Mouse (Mus musculus) layer of hippocampus, adult 18-20 months (tissue): ENCODE data around the gene Mmp27. TPM values are rescaled to one million over a fixed set of nuclear protein-coding genes. Genes with fewer than 3 reads are reported as not detected.

ENCODE experiments used
- DNase-seq, 2 experiments: peaks; one replicate each; pipeline ENCODE4 v3.0.0; 2022; ENCODE audit warnings: low spot score in 2 of 2
- long read RNA-seq: library from polyadenylated mRNA; stranded (forward); transcript quantifications from one replicate; pipeline ENCODE4 v2.0.0, GENCODE M21; 2021
- total RNA-seq, 2 experiments: library from RNA; stranded (reverse); gene quantifications; 2 replicates each; pipeline ENCODE4 v1.2.3; 2021

Gene Mmp27
- not detected for total RNA-seq
- long read RNA-seq, result 0 reads

DNA sequence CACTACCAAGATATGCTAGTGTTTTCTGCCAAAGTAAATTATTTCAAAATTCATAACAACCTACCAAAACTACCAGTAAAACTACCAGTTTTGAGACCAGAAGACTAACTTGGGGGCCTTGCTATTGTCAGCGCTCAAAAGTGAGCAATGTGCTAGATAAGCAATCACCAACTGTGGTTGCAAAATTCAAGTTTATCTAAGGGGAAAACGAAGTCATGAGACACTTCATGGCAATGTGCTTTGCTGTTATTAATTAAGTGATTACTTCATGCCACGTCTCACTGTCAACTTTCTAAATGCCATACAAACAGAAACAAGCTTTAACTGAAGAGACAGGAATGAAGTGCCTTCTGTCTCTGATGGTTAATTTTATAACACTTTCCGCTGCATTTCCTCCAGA lies at the start of gene Mmp27:
Gene Mmp27, plus strand, starts transcription at position 235 of the 400 bp plus-strand sequence.
- no peak for DNase-seq

DNA sequence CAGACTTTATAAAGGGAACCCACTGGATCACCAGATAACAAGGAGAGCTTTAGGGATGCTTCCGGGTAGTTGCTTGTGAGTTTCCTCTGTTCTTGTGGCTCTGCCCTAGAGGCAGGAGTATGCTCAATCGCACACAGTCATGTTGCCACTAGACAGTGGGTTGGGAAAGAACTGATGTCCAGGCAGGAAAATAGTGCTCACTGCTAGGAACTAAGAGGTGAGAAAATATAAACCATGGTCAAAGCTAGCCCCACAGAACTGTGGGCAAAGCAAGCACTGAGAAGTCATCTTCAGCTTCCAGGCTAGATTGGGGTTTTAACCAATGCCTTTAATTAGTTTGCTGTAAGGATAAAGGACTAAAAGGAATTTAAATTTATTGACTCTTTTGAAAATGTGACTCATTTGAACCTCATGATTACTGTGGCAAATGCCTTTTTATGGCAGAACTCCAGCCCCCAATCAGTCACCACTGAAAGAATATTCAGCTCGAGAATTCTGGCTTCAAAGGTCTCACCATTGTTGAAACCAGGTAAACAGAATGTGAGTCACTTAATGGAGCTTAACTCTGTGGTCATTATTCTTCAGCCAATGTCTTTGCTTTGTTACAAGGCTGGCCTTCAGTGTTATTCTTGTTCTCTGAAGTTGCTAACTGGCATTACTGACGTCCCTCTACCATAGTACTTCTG lies 44.8 kb upstream of the Mmp27 start:
- no peak for DNase-seq

DNA sequence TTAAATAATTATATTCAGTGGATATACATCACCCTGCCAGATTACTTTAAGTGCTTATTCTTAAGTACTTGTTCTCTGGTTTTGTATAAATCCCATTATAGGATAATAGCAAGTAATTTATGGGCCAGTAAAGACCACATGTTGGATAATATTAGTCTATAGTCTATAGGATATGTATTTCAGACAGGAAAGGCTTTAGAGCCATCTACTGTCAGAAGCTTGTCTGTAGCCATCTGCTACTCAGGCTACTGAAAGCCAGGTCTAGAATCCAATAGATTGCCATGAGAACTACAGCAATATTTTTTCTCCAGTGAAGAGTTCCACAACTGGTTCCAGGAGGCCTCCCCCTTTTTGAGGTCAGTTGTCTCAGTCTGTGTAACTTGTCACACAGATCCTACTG lies 28.4 kb upstream of the Mmp27 start:
- DNase-seq, result no peak

DNA sequence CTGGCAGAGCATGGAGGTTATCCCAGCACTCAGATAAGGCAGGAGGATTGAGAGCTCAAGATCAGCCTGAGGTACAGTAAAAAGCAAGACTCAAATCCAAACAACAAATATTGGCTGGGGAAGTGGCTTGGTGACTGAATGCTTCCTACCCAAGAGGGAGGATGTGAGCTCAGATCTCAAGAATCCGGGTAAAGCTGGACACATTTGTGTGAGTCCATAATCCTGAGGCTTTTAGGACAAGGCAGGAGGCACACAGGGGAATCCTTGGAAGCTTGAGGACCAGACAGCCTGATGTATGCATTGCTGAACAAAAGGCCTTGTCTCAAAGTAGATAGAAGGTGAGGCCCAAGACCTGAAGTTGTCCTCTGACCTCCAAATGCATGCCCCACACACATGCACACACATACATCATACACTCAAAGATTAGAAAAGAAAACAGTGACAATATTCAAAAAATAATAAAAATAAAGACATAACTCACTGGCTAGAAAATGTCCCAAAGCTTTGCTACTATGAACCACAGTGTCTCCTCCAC lies 26.2 kb upstream of the Mmp27 start:
- no peak for DNase-seq

DNA sequence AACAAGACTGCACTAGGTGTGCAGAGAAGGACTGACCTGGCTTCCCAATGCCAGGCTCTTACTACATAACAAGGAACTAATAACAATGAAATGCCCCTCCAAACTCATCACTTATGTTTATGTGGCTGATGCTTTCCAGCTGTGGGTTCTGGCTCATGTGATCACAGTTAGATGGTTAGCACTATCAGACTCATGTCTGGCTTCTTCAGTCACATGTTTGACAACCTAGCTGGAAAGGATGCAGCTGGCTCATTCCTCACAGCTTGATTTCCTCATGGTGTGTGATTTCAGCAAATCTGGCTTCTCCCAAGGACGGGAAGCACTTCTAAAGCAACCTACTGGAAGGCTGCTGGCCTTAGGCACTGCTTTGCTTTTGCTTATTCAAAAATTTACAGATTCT lies 25.7 kb upstream of the Mmp27 start:
- no peak for DNase-seq

DNA sequence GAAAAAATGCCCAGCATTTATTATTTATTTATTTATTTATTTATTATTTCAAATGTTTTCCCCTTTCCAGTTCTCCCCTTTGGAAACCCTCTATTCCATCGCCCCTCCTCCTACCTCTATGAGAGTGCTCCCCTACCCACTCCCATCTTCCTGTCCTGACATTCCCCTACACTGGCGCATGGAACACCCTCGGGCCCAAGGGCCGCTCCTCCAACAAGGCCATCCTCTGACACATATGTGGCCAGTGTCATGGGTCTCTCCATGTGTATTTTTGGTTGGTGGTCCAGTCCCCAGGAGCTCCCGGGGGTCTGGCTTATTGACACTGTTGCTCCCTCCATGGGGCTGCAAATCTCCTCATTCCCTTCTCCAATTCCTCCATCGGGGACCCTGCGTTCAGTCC lies 25.3 kb upstream of the Mmp27 start:
- no peak for DNase-seq

DNA sequence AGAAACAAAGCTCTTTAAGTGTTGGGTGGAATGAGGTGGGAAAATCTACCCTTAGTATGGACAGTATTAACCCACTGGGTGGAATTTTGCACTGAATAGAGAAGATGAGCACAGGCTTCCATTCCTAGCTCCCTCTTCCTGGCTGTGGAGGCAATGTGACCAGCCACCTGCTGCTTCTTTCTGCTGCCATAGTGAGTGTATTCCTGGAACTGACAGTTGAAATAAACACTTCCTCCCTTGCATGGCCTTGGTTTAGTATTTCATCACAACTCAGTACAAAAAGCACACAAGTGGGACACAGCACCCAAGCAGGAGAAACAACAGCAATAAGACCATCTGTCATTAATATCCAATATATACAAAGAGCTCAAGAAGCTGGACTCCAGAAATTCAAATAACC lies 19.3 kb upstream of the Mmp27 start:
- no peak for DNase-seq

DNA sequence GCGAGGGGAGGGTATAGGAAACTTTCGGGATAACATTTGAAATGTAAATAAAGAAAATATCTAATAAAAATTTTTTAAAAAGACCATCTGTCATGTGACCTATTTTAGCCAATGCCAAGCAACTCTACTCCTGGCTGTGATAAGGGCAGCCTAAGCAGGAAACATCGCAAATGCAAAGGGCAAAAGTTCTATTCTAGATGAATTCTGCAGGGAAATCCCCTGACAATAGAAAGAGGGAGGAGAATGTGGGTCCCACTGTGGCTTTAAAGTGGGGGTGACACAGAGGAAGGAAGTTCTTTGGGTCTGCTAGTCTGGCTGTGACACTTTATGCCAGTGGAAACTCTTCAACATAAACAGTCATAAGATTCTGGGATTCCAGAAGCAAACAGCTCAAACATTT lies 17.7 kb upstream of the Mmp27 start:
- no peak for DNase-seq

DNA sequence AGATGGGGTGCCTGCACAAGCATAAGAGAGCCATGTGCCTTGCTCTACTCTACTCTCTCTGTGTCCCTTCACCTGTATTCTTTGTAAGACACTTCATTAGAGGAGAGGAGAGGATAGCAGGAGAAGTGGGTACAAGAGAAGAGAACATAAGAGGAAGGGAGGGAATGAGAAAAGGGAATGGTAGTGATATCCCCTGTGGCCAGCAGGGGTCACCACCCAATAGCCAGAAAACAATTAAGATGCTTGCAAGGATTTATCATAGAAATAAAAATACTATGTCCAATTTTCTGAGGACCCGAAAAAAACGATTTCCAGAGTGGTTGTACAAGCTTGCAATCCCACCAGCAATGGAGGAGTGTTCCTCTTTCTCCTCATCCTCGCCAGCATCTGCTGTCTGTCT lies 16.8 kb upstream of the Mmp27 start:
- peak in 1 of 2 experiments; percentile 24 for DNase-seq

DNA sequence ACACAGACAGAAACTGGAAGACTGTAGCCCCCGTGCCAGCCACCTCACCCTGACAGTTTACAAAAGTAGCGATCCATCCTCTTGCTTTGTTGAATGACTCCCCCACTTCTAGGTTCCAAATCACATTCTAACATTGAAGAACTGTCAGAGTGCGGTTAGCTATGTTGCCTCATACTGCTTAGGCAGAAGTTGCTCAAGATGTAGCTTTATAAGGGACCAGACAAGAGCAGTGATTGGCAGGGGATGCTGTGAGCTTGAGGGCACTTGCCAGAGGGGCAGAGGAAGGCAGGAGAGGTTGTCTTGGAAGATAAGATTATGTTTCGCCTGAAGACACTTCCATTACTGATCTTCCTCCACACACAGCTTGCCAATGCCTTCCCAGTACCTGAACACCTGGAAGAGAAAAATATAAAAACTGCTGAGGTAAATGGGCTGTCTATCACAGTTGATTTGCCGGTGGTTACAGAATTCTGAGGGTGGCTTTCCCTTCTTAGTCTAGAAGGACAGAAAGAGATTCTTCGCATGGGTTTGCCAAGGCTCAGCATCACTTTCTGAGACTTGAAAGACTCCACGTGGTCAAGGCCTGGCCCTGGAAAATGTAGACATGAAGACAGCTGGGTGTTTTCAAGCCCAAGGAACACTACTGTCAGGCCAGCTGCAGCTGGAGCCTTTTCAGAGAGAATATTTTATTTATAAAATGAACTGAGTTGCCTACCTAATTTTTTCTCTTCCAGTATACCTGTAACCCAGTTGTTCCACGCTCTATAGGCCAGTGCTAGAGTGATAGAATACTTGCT lies 12.8 kb upstream of the Mmp27 start, which contains the start of gene Mmp8:
Gene Mmp8, plus strand, starts transcription at position 236 of the 797 bp plus-strand sequence.
- no peak for DNase-seq

DNA sequence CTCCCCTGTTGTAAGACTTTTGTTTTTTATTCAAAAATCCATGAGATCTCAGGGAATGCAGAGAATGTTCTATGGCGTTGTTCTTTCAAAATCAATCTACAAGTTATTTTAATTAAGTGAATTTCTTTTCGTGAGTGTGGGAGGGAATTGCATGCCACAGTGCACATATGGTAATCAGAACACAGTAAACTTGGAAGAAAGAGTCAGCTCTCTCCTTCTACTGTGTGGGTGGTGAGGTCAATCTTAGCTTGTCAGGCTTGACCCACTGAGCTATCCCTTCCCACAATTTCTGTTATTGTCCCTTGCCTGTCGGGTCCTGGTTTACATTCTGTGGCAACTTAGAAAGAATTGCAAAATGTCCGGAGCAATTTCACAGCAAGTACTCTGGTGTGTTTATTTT lies 11.2 kb upstream of the Mmp27 start:
- DNase-seq, result no peak

DNA sequence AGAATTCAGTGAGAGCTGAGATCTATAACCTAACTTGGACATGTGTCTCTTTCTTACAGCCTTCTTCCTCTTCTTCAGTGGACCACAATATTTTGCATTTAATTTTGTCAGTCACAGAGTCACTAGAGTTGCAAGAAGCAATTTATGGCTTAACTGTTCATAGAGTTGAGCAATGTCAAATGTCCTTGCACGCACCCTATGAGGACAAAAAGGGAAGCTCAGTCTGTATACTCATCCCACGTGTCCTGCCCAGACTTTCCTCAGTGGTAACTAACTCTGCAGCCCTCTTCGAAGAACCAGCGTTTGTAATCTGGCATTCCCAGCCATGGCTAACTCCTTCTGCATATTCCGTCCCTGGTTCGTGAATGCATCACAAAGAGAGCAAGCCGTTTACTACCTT lies 3.8 kb upstream of the Mmp27 start:
- DNase-seq, result no peak

DNA sequence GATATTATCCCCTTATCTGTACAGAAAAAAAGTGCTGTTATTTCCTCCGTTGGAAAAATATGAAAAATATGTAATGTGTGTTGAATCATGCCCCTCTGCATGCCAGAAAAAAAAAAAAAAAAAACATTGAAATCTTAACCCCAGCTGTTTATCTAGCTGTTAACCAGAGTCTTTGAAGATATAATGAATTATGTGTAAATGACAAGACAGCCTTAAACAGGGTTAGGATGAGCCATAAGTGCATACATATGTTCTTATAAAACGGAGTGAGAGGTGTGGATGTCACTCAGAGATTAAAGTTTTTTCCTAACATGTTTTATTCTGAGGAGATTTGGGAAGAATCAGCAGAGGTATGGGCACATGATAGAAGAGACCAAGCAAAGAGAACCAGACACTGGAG lies 3.3 kb upstream of the Mmp27 start:
- no peak for DNase-seq

DNA sequence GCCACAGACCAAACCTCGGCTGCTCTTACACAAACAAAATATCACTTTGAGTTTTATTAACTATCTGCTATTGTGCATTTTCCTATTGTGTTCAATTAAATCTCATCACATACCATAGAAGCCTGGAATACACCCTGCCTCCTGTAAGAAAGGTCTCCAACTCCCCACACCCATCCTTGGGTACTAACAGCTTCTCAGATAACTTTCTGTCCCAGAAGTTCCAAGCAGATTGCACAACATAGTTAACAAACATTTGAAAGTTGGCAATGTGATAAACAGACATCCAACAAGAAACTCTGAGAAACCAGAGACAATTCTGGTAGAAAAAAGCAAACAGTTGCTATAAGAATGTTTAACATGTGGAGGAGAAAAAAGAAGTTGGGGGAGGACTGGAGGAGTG lies 711 bp upstream of the Mmp27 start:
- no peak for DNase-seq

DNA sequence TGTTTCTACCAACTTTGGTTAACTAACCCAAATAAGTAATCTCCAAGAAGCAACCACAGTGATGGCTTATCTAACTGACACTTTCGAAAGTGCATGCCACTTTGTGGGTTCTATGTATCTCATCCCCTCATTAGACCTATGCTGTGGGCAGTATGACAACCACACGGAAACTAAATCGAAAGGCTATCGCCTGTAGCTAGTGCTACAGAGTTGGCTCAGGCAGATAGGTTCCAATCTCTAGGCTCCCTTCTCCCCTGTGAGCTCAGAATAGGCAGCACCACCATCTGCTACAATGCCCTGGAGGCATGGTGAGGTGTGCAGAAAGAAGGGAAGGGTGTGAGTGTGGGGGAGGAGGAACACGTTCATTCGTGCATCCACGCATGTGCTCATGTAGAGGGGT lies 992 bp downstream of the Mmp27 start:
- no peak for DNase-seq

DNA sequence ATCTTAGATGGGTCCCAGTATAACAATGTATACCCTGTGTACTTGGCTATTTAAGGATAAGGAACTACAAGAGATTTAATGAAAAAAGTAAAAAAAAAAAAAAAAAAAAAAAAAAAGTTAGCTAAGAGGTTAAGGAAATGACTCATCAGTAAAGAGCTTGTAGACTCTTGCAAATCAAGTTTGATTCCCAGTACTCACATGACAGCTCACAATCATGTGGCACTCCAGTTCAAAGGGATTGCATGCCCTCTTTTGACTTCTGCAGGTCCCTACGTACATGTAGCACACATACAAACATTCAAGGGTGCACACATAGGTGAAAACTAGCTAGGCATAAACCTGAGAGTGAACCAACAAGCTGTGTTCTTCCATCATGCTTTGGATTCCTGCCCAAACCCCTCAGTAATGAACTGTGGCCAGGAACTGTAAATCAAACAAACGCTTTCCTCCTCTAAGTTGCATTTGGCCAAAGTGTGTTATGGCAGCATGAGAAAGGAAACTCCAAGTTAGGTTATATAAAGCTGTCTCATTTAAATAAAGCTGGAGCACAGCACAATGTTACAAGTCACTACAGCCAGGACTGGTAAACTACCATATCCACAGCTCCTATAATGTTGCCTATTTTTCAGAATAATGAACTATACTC lies 1.6 kb downstream of the Mmp27 start:
- DNase-seq, result no peak

DNA sequence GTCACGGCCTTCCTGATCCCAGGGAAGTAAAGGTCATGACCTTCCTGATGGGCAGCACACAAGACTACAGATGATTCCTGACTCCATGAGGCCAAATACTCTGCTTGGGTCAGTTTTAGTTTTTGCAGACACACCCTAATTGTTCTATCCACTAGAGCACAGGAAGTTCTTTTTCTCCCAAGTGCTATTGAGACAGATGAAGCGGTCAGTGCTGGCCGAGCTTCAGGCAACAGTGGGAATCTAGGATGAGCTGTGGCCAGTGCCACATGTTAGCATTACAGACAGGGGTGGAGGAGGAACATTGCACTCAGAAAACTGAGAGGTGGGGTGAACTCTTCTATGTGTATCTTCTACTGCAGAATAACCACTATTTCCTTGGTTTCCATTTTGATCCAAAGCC lies 4.3 kb downstream of the Mmp27 start:
- DNase-seq, result no peak

DNA sequence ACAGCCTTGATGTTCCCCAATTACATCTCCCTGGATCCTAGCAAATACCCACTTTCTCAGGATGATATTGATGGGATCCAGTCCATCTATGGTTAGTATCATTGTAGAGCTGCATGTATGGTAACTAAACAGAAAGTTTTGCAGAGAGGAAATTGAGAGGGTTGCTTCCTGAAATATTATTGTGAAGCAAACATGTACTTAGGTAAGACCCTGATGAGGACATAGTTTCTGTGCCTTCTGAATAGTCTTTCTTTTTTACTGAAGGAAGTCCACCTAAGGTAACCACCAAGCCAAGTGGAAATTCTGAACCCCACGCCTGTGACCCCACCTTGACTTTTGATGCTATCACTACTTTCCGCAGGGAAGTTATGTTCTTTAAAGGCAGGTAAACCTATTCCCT lies 6.2 kb downstream of the Mmp27 start:
- DNase-seq, result no peak

DNA sequence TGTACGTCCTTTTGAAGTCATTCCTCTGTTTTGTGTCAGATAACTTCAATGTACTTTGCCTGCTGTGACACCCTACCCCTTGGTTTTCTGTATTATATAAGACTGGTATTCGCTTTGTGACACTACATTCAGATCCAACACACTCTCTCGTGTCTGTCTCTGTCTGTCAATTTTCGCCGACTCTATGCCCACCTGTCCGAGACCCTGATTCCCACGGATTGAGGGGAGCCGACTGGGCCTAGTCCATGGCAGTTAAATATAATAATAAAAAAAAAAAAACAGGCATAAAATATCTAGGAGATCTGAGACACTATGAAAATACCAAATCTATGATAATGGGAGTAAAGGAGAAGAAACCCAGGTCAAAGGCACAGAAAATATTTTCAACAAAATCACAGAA lies 18.9 kb downstream of the Mmp27 start:
- DNase-seq, result no peak

DNA sequence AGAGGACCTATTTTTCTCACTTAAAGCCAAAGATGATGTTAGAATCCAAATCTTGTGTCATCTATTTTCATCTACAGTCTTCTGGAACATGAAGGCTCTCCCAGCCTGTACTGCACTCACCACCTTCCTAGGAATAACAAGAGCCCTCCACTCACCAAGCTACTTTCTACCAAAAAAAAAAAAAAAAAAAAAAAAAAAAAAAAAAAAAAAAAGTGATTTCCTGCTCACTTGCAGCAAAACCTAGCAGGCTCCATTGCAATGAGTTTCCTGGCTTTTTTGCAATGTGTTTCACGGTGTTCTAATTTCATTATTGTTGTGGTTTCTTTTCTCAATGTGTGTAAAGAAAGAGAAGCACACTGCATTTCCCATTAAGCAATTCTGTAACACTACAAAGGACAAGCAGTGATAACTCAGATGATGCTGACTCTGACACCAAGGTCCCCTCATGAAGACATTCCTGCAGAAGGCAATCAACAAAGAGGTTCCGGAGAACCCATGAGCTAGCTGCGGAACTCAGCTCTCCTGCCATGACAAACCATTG lies 22.1 kb downstream of the Mmp27 start:
- no peak for DNase-seq

DNA sequence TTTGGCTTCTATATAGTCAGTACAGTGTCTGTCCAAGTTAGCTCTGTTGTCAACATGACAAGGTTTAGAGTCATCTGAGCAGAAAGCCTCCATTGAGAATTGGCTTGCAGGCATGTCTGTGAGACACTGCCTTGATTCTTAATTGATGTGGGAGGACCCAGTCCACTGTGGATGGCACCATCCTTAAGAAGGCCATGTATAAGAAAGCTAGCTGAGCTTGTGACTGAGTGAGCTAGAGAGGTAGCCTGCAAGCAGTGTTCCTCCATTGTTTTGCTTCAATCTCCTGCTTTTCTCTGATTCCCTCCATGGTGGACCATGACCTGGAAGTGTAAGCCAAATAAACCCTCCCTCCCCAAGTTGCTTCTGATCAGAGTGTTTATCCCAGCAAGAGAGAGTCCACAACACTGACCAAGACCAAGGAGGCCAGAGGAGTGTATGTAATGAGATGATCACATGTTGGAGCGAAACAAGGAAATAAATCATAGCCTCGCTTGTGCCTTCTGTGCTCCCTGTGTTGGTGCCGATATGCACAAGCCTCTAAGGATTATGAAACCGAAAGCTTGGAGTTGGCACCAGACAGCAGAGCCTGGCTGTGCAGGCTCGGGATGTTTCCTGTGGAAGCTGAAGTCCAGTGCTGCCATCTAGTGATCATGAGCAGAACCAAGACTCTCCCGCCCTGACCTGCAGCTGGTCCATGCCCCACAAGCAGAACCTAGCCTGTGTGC lies 23.8 kb downstream of the Mmp27 start:
- DNase-seq, result peak; percentile 66 to 92
